Mouse (Mus musculus) midbrain, embryonic 13.5 days (tissue): ENCODE results near the gene Armc3. TPM values are rescaled to one million over a fixed set of nuclear protein-coding genes. Genes with fewer than 3 reads are reported as not detected.

Experiments
- ATAC-seq: fragments of 200-750 bp; cut with Nextera tagmentation; 2 replicates; pipeline ENCODE4 v1.8.0; 2017; ENCODE audit warnings: mild to moderate bottlenecking, moderate TSS enrichment, moderate library complexity
- H3K27ac ChIP-seq: fragments of 300-500 bp; sonication (generic); 2 replicates; pipeline ENCODE4 v1.5.1; 2015; ENCODE audit warnings: inconsistent platforms, mild to moderate bottlenecking, moderate library complexity
- H3K27me3 ChIP-seq: fragments of 300-500 bp; sonication (generic); 2 replicates; pipeline ENCODE4 v1.6.1; 2015; ENCODE audit warnings: mild to moderate bottlenecking, inconsistent platforms
- H3K36me3 ChIP-seq: fragments of 300-500 bp; sonication (generic); 2 replicates; pipeline ENCODE4 v1.6.1; 2015; ENCODE audit warnings: mild to moderate bottlenecking, inconsistent platforms
- H3K4me1 ChIP-seq: fragments of 300-500 bp; sonication (generic); replicated peaks from 2 replicates; pipeline ENCODE4 v1.6.1; 2015; ENCODE audit warnings: inconsistent platforms
- H3K4me2 ChIP-seq: fragments of 300-500 bp; sonication (generic); replicated peaks from 2 replicates; pipeline ENCODE4 v1.6.1; 2015; ENCODE audit warnings: moderate library complexity, mild to moderate bottlenecking, inconsistent platforms
- H3K4me3 ChIP-seq: fragments of 300-500 bp; sonication (generic); replicated peaks from 2 replicates; pipeline ENCODE4 v1.5.1; 2015; ENCODE audit warnings: mild to moderate bottlenecking, inconsistent platforms
- H3K9ac ChIP-seq: fragments of 300-500 bp; sonication (generic); replicated peaks from 2 replicates; pipeline ENCODE4 v1.6.1; 2015; ENCODE audit warnings: mild to moderate bottlenecking, inconsistent platforms
- H3K9me3 ChIP-seq: fragments of 300-500 bp; sonication (generic); 2 replicates; pipeline ENCODE4 v1.6.1; 2016; ENCODE audit warnings: mild to moderate bottlenecking, inconsistent platforms
- WGBS: fragments of 180-500 bp; shearing (Covaris S2); methylation state at CpG from one replicate; pipeline ENCODE4 v1.1.7; 2015; 5-methylcytosine and 5-hydroxymethylcytosine counted together
- polyA plus RNA-seq: library from polyadenylated mRNA; unstranded; fragments of >200 nt; fragmentation: Nextera tagmentation; extraction: Ambion mirVana; gene quantifications from 2 replicates; pipeline ENCODE4 v1.2.1, GENCODE M21; 2015

Gene Armc3
- polyA plus RNA-seq = 0.90 and 1.7 TPM in 2 replicates

DNA sequence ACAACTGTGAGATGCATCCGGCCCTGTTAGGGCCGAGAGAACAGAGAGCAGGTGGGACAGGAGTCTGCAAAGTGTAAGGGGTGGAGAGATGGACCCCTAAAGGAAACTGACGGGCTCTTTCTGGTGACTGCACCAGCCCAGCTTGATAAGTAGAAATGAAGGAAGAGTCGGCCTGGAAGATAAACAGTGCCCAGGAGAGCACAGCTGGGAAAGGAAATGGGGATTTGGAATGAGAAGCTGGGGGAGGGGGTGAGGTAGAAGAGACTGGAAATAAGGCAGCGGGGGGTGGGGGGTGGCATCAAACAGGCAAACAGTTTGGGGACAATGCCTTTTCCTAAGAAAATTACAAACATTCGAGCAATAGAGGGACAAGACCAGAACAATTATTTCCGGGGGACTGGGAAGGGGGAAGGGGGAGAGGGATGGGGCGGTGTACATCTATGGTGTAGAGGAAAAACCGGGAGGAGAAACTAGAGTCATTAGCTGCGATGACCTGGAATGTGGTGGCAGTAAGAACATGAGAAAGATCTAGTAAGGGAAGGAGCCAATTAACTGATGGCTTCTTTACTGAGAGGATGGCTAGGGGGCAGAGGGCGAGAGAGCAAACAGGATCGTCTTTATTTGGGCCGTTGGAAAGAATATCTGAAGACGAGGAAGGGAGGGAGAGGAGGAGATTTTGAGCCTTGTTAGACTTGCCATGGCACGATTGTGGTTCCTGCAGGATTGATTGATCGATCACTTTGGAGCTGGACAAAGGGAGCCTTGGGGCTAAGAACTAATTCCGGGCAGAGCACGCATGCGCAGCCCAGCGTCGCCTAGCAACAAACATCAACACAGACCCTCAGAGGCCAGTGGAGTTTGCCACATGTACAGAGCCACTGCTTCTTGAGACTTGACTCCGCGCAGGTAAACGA, at the start of gene Armc3:
Armc3 (plus strand) TSS at position 851 of the 914 bp plus-strand sequence.
- Histone ChIP-seq H3K36me3 (no peaks in the 10 kb centered on the region), H3K4me2 (peak within 1 kb of the TSS; percentile 63), H3K4me1 (peaks cover 12% of the 10 kb centered on the region), H3K9me3 (no peaks in the 10 kb centered on the region), H3K4me3 (peak within 1 kb of the TSS; percentile 51), H3K9ac (peak within 1 kb of the TSS; percentile 72), H3K27me3 (no peaks in the 10 kb centered on the region), H3K27ac (peak within 1 kb of the TSS; percentile 79)
- 14% methylated on average over 24 of the region's 24 CpGs for WGBS
- peak; percentile 99 for ATAC-seq

DNA sequence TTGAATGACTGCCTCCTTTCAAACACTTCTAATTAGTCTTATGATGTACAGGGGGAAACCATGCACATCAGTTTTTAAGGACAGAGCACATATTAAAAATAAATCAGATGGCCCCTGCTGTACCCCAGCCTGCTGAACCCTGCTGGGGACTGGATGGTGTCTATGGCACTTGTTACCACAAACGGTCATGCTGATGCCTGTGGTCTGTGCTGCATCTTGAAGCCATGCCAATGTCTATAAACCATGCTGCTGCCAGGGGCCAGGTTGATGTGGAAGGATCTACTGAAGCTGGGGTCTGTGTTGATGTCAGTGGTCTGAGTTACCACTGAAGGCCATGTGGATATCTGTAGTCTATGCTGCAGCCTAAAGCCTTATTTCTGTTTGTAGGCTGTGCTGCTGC, 46.4 kb upstream of the Armc3 start:
- Histone ChIP-seq H3K4me2 (no peak overlapping the region), H3K36me3 (no peaks in the 10 kb centered on the region), H3K27me3 (no peaks in the 10 kb centered on the region), H3K9me3 (no peaks in the 10 kb centered on the region), H3K4me1 (0 out of 2 replicates have a peak, but pooled peaks cover 5% of the 10 kb centered on the region), H3K4me3 (no peak overlapping the region), H3K27ac (no peak overlapping the region), H3K9ac (no peak overlapping the region)
- WGBS = 79% methylated on average over 1 of the region's 1 CpGs
- ATAC-seq = no peak

DNA sequence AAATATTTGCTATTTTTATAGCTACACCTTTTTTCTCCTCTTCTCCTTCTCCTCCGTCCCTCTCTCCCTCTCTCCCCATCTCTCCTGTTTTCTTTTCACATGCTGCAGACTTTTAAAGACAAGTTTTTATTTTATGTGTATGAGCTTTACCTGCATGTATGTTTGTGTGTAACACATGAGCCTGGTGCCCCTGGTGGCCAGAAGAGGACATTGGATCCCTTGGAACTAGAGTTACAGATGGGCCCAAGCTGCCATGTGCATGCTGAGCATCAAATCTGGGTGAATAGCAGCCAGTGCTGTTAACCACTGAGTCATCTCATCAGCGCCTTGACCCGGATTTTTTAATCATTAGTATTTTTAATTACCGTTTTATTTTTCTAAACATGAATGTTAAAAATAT, 42.9 kb upstream of the Armc3 start:
- no peaks in the 10 kb centered on the region for H3K9me3 ChIP-seq
- H3K27me3 ChIP-seq = no peaks in the 10 kb centered on the region
- no peak overlapping the region for H3K27ac ChIP-seq
- H3K4me3 ChIP-seq = no peak overlapping the region
- H3K4me2 ChIP-seq = no peak overlapping the region
- peaks cover 5% of the 10 kb centered on the region; the same call in 1 of the 2 replicates for H3K4me1 ChIP-seq
- 76% methylated on average over 4 of the region's 4 CpGs for WGBS
- H3K36me3 ChIP-seq = no peaks in the 10 kb centered on the region
- H3K9ac ChIP-seq = no peak overlapping the region
- no peak for ATAC-seq

DNA sequence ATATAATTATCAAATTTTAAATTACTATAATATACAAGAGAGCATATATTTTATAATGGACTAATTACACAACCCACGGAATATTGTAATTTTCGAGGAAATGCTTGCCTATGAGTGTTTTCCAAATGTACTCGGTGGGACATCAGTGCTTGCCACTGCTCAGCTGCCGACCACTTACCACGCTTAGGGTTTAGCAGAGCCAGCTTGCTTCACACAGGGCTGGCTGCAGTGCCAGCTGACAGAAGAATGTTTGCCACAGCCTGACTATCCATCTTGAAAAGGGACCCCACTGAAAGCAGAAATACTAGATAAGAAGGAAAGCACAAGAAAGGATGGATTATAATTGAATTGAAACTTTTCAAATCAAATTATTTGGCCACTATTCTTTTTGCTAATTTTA, 39.6 kb upstream of the Armc3 start:
- 71% methylated on average over 5 of the region's 5 CpGs for WGBS
- Histone ChIP-seq H3K4me1 (peaks cover 5% of the 10 kb centered on the region; the same call in 1 of the 2 replicates), H3K27me3 (no peaks in the 10 kb centered on the region), H3K4me3 (no peak overlapping the region), H3K9ac (no peak overlapping the region), H3K36me3 (no peaks in the 10 kb centered on the region), H3K9me3 (no peaks in the 10 kb centered on the region), H3K27ac (no peak overlapping the region), H3K4me2 (no peak overlapping the region)
- no peak for ATAC-seq

DNA sequence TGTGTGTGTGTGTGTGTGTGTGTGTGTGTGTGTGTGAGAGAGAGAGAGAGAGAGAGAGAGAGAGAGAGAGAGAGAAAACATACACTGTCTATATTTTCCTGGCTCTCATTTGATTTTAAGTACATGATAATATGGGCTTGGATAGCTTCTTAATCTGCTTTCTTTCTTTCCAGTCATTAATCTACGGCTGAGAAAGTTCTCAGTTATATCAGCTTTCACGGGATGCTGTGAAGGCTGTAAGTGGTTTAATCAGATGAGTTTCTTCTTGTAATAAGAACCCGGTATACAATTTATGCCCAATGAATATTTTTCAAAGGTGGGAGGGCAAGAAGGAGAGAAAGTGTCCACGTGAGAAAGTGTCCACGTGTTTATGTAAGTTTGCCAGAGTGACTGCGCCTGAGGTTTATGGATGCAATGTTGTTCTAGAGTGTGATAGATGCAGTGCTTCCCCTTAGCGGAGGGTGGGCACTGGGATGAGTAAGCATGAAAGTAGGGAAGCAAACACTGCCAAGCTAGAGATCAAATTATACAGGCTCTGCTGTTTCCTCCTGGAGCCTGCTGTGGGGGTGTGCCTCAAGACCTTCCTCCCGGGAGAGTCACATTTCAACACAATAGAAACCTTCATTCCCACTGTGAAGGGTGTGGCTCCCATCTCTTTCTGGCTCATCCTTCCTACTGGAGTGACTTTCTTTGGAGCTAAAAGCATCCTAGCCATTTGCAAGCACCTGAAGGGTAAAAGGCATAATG, 38.6 kb upstream of the Armc3 start:
- no peak overlapping the region for H3K9ac ChIP-seq
- H3K9me3 ChIP-seq = no peaks in the 10 kb centered on the region
- H3K4me2 ChIP-seq = no peak overlapping the region
- WGBS = 14% methylated on average over 8 of the region's 8 CpGs
- H3K36me3 ChIP-seq = no peaks in the 10 kb centered on the region
- H3K4me1 ChIP-seq = peaks cover 5% of the 10 kb centered on the region; the same call in 1 of the 2 replicates
- H3K4me3 ChIP-seq = no peak overlapping the region
- ATAC-seq = no peak
- H3K27ac ChIP-seq = no peak overlapping the region
- no peaks in the 10 kb centered on the region for H3K27me3 ChIP-seq

DNA sequence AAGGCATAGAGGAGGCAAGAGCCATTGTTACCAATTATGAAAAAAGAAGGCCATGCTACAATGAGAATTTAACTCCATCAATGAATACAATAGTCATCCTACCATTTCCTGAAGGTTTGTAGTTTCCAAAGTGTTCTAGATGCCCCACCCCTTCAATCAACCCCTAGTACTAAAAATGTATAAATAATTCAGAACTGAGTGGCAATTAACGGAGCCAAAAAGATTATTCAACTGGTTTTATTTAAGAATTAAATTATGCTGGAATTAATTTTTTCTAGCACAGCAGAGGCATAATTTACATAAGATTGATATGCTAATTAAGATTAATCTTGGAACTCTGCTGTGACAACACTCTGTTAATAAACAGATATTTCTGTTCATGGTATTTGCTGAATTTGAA, 34.9 kb upstream of the Armc3 start:
- Histone ChIP-seq H3K9ac (no peak overlapping the region), H3K4me3 (no peak overlapping the region), H3K4me1 (peaks cover 5% of the 10 kb centered on the region; the same call in 1 of the 2 replicates), H3K4me2 (no peak overlapping the region), H3K36me3 (no peaks in the 10 kb centered on the region), H3K27ac (no peak overlapping the region), H3K27me3 (no peaks in the 10 kb centered on the region), H3K9me3 (no peaks in the 10 kb centered on the region)
- WGBS = 55% methylated on average over 1 of the region's 1 CpGs
- ATAC-seq = peak; percentile 30; the same call in 1 of the 2 replicates

DNA sequence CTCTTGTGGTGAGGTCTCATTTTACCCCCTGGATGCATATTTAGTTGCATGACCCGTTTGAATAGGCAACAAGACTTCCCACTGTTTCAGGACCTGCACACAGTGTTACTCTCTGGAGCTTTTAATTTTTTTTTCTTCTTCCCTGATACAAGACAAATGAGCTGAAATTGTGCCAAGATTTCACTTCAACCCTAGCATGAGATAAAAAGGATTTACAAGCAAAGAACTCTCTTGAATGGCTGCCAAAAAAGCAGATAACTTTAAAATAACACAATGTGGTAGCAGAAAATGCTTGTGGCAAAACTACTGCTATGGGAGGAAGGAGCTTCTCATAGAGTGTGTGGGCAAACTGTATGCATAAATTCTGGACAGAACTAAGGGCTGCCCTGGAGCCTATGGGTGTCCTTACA, 22.3 kb upstream of the Armc3 start:
- Histone ChIP-seq H3K4me3 (no peak overlapping the region), H3K27ac (no peak overlapping the region), H3K4me2 (no peak overlapping the region), H3K27me3 (peaks cover 15% of the 10 kb centered on the region; the same call in 1 of the 2 replicates), H3K9me3 (no peaks in the 10 kb centered on the region), H3K36me3 (no peaks in the 10 kb centered on the region), H3K4me1 (peaks cover 9% of the 10 kb centered on the region; the same call in 1 of the 2 replicates), H3K9ac (no peak overlapping the region)
- 8% methylated on average over 1 of the region's 1 CpGs for WGBS
- peak; percentile 80 for ATAC-seq

DNA sequence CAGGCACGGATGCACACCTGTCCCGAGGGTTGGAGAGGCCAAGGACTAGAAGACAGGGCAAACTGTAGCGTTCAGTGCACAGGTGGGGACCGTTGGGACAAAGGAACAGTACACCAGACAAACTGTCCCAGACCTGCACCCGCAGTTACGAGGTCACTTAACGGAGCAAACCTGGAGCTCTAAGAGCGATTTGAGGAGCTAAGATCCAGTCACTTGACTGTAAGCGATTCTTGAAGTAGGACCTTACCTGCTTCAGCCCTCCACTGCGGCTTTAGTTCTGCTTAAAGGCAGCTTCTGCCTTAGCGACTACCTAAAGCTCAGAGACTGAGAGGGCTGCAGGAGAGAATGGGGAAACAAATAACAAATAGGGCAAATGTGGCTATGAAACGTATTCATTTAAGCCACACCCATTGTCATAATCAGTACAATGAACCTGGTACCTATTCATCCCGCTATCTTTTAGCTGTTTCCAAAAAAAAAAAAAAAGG, 308 bp downstream of the Armc3 start:
- 28% methylated on average over 13 of the region's 13 CpGs for WGBS
- no peaks in the 10 kb centered on the region for H3K36me3 ChIP-seq
- no peak for ATAC-seq
- no peak overlapping the region for H3K27ac ChIP-seq
- peaks cover 12% of the 10 kb centered on the region for H3K4me1 ChIP-seq
- H3K4me3 ChIP-seq = peak overlapping the region; percentile 51
- H3K4me2 ChIP-seq = peak overlapping the region; percentile 63
- H3K9ac ChIP-seq = peak overlapping the region; percentile 72
- no peaks in the 10 kb centered on the region for H3K9me3 ChIP-seq
- H3K27me3 ChIP-seq = no peaks in the 10 kb centered on the region

DNA sequence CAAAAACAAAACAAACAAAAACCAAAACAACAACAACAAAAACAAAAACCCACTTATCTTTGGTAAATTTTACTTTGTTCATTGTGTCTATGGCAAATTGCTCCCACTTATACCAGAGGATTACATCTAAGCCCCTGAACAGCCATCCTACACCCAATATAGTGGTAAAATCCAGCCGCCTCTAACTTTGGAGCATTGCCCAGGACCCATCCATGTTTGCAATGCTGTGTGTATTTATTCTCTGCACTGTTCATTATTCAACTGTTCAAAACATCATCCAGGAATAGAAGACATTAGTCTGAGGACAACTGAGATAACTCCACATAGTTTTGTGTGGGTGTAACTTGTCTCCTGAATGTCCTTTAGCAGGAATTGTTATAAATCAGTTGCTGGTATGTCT, 1.0 kb downstream of the Armc3 start:
- Histone ChIP-seq H3K9me3 (no peaks in the 10 kb centered on the region), H3K4me2 (no peak overlapping the region), H3K27me3 (no peaks in the 10 kb centered on the region), H3K4me1 (peaks cover 12% of the 10 kb centered on the region), H3K27ac (no peak overlapping the region), H3K4me3 (no peak overlapping the region), H3K36me3 (no peaks in the 10 kb centered on the region), H3K9ac (no peak overlapping the region)
- no peak for ATAC-seq
- WGBS = 85% methylated on average over 1 of the region's 1 CpGs

DNA sequence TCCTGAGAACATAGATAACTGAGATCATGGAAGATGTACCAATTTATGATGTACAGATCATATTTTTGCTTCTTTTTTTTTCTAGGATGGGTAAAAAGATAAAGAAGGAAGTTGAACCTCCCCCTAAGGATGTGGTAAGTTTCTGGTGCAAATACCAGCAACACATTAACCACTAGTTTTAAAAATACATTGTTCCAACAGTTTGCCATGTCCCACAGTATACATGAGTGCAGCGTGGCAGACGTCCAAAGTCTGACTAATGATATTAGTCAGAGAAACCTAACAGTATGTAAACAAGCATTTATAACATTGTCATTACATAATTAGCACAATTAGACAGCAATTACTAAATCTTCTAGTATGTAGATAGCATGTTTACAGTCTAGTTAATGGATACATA, 2.6 kb downstream of the Armc3 start:
- Histone ChIP-seq H3K27me3 (no peaks in the 10 kb centered on the region), H3K9ac (no peak overlapping the region), H3K27ac (no peak overlapping the region), H3K4me1 (peaks cover 12% of the 10 kb centered on the region), H3K36me3 (no peaks in the 10 kb centered on the region), H3K9me3 (no peaks in the 10 kb centered on the region), H3K4me2 (no peak overlapping the region), H3K4me3 (no peak overlapping the region)
- ATAC-seq = no peak
- WGBS = 90% methylated on average over 2 of the region's 2 CpGs

DNA sequence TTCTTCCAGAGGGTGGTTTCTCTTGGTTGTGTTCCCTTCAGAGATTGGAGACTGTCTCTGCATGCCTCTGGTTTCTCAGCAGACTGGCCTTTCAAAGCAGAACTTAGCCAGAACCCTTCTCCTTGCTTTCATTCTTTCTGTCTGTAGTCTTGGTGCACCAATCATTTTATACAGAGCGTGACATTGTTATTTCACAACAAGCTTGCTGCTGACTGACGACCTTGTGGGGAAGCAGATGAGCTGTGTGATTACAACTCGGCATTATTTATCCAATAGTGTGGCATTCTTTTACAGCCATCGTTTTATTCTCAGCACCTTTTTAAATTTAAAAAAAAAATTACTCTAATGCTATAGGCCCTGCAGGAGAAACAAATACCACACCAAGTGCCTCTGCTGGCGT, 35.2 kb downstream of the Armc3 start:
- H3K4me2 ChIP-seq = no peak overlapping the region
- H3K27ac ChIP-seq = no peak overlapping the region
- H3K4me3 ChIP-seq = no peak overlapping the region
- no peaks in the 10 kb centered on the region for H3K9me3 ChIP-seq
- H3K27me3 ChIP-seq = no peaks in the 10 kb centered on the region
- no peaks in the 10 kb centered on the region for H3K36me3 ChIP-seq
- ATAC-seq = no peak
- 78% methylated on average over 5 of the region's 5 CpGs for WGBS
- no peak overlapping the region for H3K9ac ChIP-seq
- 0 out of 2 replicates have a peak, but pooled peaks cover 3% of the 10 kb centered on the region for H3K4me1 ChIP-seq

DNA sequence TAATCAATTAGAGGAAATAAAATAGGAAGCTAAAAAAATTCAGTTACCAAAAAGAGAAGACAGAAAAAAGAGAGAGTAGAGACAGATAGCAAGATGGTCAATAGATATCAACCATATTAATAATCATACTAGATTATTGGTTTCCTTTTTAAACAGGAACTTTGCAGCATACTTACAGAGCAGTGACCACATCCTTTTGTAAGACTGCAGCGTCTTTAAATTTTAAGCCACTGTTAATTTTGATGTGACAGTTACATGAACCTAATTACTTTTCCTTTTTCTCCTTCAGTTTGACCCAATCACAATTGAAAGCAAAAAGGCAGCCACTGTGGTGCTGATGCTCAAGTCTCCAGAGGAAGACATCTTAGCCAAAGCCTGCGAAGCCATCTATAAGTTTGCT, 36.1 kb downstream of the Armc3 start:
- 91% methylated on average over 2 of the region's 2 CpGs for WGBS
- no peaks in the 10 kb centered on the region for H3K36me3 ChIP-seq
- no peak overlapping the region for H3K9ac ChIP-seq
- no peak overlapping the region for H3K4me3 ChIP-seq
- no peak overlapping the region for H3K27ac ChIP-seq
- H3K9me3 ChIP-seq = no peaks in the 10 kb centered on the region
- no peak for ATAC-seq
- H3K27me3 ChIP-seq = no peaks in the 10 kb centered on the region
- 0 out of 2 replicates have a peak, but pooled peaks cover 3% of the 10 kb centered on the region for H3K4me1 ChIP-seq
- H3K4me2 ChIP-seq = no peak overlapping the region
